Mouse (Mus musculus) myocyte (in vitro differentiated cells): Measurements from ENCODE around the gene Mettl21c. TPM values are rescaled to one million over a fixed set of nuclear protein-coding genes. Genes with fewer than 3 reads are reported as not detected.
A peak's percentile ranks its signal among the peaks of the same experiment; 100 is the strongest.
"Not testable (repeated sequence)": the region's sequence is repeated elsewhere in the genome, so short reads cannot be mapped to it uniquely, and the experiment has no call there.

Experiments used
- H3K27me3 ChIP-seq: one replicate; pipeline ENCODE4 v1.6.1; 2011; ENCODE audit not compliant: control insufficient read depth, insufficient read depth, insufficient read length
- H3K36me3 ChIP-seq: one replicate; pipeline ENCODE4 v1.6.1; 2011; ENCODE audit not compliant: control insufficient read depth, insufficient read depth
- H3K4me2 ChIP-seq: one replicate; pipeline ENCODE4 v1.6.1; 2011; ENCODE audit warnings: low read depth, control low read depth
- H3K4me3 ChIP-seq: one replicate; pipeline ENCODE4 v1.5.1; 2011; ENCODE audit warnings: mild to moderate bottlenecking, control low read depth, moderate library complexity
- H3K79me2 ChIP-seq: one replicate; pipeline ENCODE4 v1.6.1; 2011; ENCODE audit not compliant: control insufficient read depth, insufficient read depth
- H3ac ChIP-seq: one replicate; pipeline ENCODE4 v1.6.1; 2011; ENCODE audit not compliant: control insufficient read depth, insufficient read length
- CEBPB ChIP-seq: IDR thresholded peaks from 2 replicates; pipeline ENCODE4 v1.6.1; 2011; ENCODE audit warnings: mild to moderate bottlenecking, moderate library complexity; ENCODE audit not compliant: poor library complexity, insufficient read depth, severe bottlenecking
- E2F4 ChIP-seq: IDR thresholded peaks from one replicate; pipeline ENCODE4 v1.6.1; 2011; ENCODE audit warnings: mild to moderate bottlenecking, control low read depth, moderate library complexity; ENCODE audit not compliant: insufficient read depth
- MAX ChIP-seq: IDR thresholded peaks from one replicate; pipeline ENCODE4 v1.6.1; 2011; ENCODE audit warnings: low read depth, mild to moderate bottlenecking, control low read depth
- MYOD1 ChIP-seq, 3 experiments: IDR thresholded peaks; one replicate each; pipeline ENCODE4 v1.6.1; 2011; ENCODE audit warnings: control low read depth in 2 of 3, low read depth in 2 of 3, mild to moderate bottlenecking in 2 of 3, moderate library complexity in 1 of 3; ENCODE audit not compliant: insufficient read length in 2 of 3, control insufficient read depth in 1 of 3
- MYOG ChIP-seq, 3 experiments: IDR thresholded peaks; one replicate each; pipeline ENCODE4 v1.6.1; 2011; ENCODE audit warnings: control low read depth in 2 of 3, low read depth in 2 of 3, mild to moderate bottlenecking in 2 of 3; ENCODE audit not compliant: insufficient read length in 2 of 3, control insufficient read depth in 1 of 3, insufficient read depth in 1 of 3
- POLR2A ChIP-seq: IDR thresholded peaks from one replicate; pipeline ENCODE4 v1.6.1; 2011; ENCODE audit warnings: low read depth, mild to moderate bottlenecking, control low read depth, moderate library complexity; ENCODE audit not compliant: insufficient read length
- POLR2AphosphoS2 ChIP-seq: IDR thresholded peaks from one replicate; pipeline ENCODE4 v1.6.1; 2011; ENCODE audit warnings: low read depth, control low read depth; ENCODE audit not compliant: insufficient read length
- REST ChIP-seq: IDR thresholded peaks from one replicate; pipeline ENCODE4 v1.6.1; 2011; ENCODE audit warnings: mild to moderate bottlenecking, control low read depth, moderate library complexity; ENCODE audit not compliant: insufficient read depth, insufficient read length
- SRF ChIP-seq: IDR thresholded peaks from one replicate; pipeline ENCODE4 v1.6.1; 2011; ENCODE audit warnings: low read depth; ENCODE audit not compliant: control insufficient read depth, insufficient read length
- TCF12 ChIP-seq: IDR thresholded peaks from one replicate; pipeline ENCODE4 v1.6.1; 2011; ENCODE audit warnings: mild to moderate bottlenecking, control low read depth; ENCODE audit not compliant: poor library complexity, insufficient read depth, severe bottlenecking
- TCF3 ChIP-seq: IDR thresholded peaks from one replicate; pipeline ENCODE4 v1.6.1; 2011; ENCODE audit warnings: low read depth, control low read depth; ENCODE audit not compliant: insufficient read length
- USF1 ChIP-seq: IDR thresholded peaks from one replicate; pipeline ENCODE4 v1.6.1; 2011; ENCODE audit warnings: low read depth, mild to moderate bottlenecking, control low read depth, moderate library complexity
- polyA plus RNA-seq: library from polyadenylated mRNA; unstranded; fragments of >200 nt; fragmentation: generic; extraction: Trizol; gene quantifications from one replicate; pipeline ENCODE4 v1.2.1, GENCODE M21; 2012; ENCODE audit warnings: missing spikeins

Gene Mettl21c
- polyA plus RNA-seq, 1 experiment, result 0.05 TPM

GRCm38 (mm10) chr1:44046556-44046955 is 26.7 kb upstream of the Mettl21c start:
- no peaks in the 10 kb centered on the region for H3K36me3 ChIP-seq
- H3K27me3 ChIP-seq, result peaks cover 4% of the 10 kb centered on the region
- no peak overlapping the region for H3ac ChIP-seq
- no peak overlapping the region for H3K4me3 ChIP-seq
- TF ChIP-seq TCF12 (no peak), MYOD1 (IDR thresholded peaks at IDR 0.05; ENCODE audit: control insufficient read depth in 1 of 3, insufficient read length in 2 of 3, low read depth in 2 of 3) (no peak), CEBPB (no peak), TCF3 (no peak), SRF (no peak), REST (no peak), POLR2A (no peak), MYOG (IDR thresholded peaks at IDR 0.05; ENCODE audit: control insufficient read depth in 1 of 3, insufficient read depth in 1 of 3, insufficient read length in 2 of 3, low read depth in 2 of 3) (no peak), MAX (no peak), POLR2AphosphoS2 (no peak), USF1 (no peak), E2F4 (no peak)
- no peak overlapping the region for H3K4me2 ChIP-seq
- no peaks in the 10 kb centered on the region for H3K79me2 ChIP-seq

- H3K27me3 ChIP-seq, H3K79me2 ChIP-seq: not testable (repeated sequence)
Observed at GRCm38 (mm10) chr1:44045689-44046088, 25.9 kb upstream of the Mettl21c start.

GRCm38 (mm10) chr1:44042555-44042915 is 22.7 kb upstream of the Mettl21c start:
- TF ChIP-seq POLR2AphosphoS2 (no peak), TCF3 (no peak), MYOG (IDR thresholded peaks at IDR 0.05; ENCODE audit: control insufficient read depth in 1 of 3, insufficient read depth in 1 of 3, insufficient read length in 2 of 3, low read depth in 2 of 3) (no peak), E2F4 (no peak), POLR2A (no peak), REST (no peak), SRF (no peak), MAX (no peak), USF1 (no peak), TCF12 (no peak), MYOD1 (IDR thresholded peaks at IDR 0.05; ENCODE audit: control insufficient read depth in 1 of 3, insufficient read length in 2 of 3, low read depth in 2 of 3) (no peak), CEBPB (no peak)
- Histone ChIP-seq H3ac (no peak overlapping the region), H3K79me2 (no peaks in the 10 kb centered on the region), H3K4me2 (peak overlapping the region; percentile 84), H3K4me3 (peak overlapping the region; percentile 14), H3K27me3 (peaks cover 4% of the 10 kb centered on the region), H3K36me3 (no peaks in the 10 kb centered on the region)

More at GRCm38 (mm10) chr1:44045689-44046088, 25.9 kb upstream of the Mettl21c start:
- H3K4me3 ChIP-seq, H3K4me2 ChIP-seq, H3ac ChIP-seq, H3K36me3 ChIP-seq: not testable (repeated sequence)

- TF ChIP-seq USF1 (no peak), MYOG (IDR thresholded peaks at IDR 0.05; ENCODE audit: control insufficient read depth in 1 of 3, insufficient read depth in 1 of 3, insufficient read length in 2 of 3, low read depth in 2 of 3) (no peak)
Observed at GRCm38 (mm10) chr1:44041797-44042554, 22.1 kb upstream of the Mettl21c start.

GRCm38 (mm10) chr1:44032948-44033347 is 13.1 kb upstream of the Mettl21c start:
- H3K4me2 ChIP-seq, result no peak overlapping the region
- TF ChIP-seq POLR2AphosphoS2 (no peak), POLR2A (no peak), CEBPB (no peak), TCF3 (no peak), TCF12 (no peak), MYOD1 (IDR thresholded peaks at IDR 0.05; ENCODE audit: control insufficient read depth in 1 of 3, insufficient read length in 2 of 3, low read depth in 2 of 3) (no peak), E2F4 (no peak), SRF (no peak), REST (no peak), USF1 (no peak), MYOG (IDR thresholded peaks at IDR 0.05; ENCODE audit: control insufficient read depth in 1 of 3, insufficient read depth in 1 of 3, insufficient read length in 2 of 3, low read depth in 2 of 3) (no peak), MAX (no peak)
- no peak overlapping the region for H3ac ChIP-seq
- no peaks in the 10 kb centered on the region for H3K36me3 ChIP-seq
- peaks cover 14% of the 10 kb centered on the region for H3K27me3 ChIP-seq
- no peak overlapping the region for H3K4me3 ChIP-seq
- H3K79me2 ChIP-seq, result no peaks in the 10 kb centered on the region

More at GRCm38 (mm10) chr1:44041797-44042554, 22.1 kb upstream of the Mettl21c start:
- no peaks in the 10 kb centered on the region for H3K79me2 ChIP-seq
- peak overlapping the region; percentile 84 for H3K4me2 ChIP-seq
- peak overlapping the region; percentile 14 for H3K4me3 ChIP-seq
- H3K36me3 ChIP-seq, result no peaks in the 10 kb centered on the region
- H3K27me3 ChIP-seq, result peaks cover 4% of the 10 kb centered on the region
- H3ac ChIP-seq, result no peak overlapping the region
